Mouse (Mus musculus) kidney, adult 9 months (tissue): Measurements from ENCODE around the gene Ap1s2.

ENCODE experiments used
- DNase-seq: peaks from one replicate; pipeline ENCODE4 v3.0.0; 2022

Gene Ap1s2

DNA sequence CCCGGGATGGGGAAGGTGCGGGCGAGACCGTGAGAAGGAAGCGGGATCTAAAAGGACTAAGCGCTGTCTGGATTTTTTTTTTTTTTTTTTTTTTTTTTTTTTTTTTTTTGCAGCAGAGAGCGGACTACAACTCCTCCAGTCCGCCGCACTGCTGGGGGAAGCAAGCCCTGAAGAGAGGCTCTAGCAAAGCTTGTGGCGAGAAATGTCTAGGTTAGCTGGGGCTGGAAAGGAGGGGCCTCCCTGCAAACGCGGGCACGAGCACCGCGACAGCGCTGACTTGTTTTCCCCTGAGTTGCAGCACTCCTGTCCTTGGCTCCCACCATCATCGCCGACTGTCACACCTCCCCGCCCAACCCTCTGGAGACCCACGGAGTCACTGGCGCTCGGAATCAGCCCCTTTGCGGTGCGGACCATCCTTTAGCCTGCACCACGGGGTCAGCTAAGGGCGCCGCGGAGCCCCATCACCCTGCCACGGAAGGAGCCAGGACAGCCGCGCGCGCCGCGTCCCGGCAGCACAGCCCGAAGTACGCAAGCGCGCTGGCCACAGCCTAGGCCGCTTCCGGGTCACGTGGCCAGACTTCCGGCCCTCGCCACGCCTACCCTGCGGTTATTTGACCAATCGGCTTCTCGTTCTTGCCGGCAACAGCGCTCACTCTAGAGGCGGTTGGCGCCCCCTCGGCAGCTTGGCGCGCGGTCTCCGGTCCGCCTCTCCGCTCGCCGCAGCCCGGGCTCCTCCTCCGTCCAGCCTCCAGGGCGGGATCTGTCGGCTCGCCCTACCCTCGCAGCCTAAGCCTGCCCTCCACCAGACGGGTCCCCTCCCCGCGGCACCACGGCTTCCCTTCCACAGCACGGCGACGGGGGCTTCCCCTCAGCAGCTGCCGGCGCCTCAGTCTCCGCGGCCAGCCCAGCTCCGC is at the start of gene Ap1s2:
Gene Ap1s2 (plus strand): TSS at position 681 of the 914 bp plus-strand sequence.
- peak; percentile 96 for DNase-seq

DNA sequence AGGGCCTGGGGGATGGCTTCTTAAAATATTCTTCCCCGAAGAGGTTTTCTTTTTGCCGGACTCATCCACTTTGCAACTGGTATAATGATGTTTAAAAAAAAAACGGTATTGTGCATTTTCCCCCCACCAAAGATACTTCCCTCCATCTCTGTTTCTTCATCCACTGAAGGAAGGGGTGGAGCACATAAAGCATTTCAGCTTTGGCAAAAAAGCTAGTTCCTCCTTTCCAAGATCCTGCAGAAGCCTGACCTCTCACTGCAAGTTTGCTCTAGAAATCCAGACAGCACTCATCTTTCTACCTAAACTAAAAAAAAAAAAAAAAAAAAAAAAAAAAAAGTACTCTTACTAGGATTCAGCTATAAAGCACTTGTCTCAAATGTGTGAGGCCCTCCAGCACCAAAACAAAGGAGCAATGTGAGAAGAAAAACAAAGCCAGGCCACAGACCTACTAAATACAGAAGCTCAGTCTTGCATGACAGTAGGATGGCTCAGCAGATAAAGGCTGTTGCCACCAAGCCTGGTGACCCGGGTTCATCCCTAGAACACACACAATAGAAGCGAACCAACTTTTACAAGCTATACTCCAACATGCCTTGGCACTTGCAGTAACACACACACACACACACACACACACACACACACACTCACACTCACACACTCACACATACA is 41.0 kb upstream of the Ap1s2 start:
- DNase-seq: no peak

DNA sequence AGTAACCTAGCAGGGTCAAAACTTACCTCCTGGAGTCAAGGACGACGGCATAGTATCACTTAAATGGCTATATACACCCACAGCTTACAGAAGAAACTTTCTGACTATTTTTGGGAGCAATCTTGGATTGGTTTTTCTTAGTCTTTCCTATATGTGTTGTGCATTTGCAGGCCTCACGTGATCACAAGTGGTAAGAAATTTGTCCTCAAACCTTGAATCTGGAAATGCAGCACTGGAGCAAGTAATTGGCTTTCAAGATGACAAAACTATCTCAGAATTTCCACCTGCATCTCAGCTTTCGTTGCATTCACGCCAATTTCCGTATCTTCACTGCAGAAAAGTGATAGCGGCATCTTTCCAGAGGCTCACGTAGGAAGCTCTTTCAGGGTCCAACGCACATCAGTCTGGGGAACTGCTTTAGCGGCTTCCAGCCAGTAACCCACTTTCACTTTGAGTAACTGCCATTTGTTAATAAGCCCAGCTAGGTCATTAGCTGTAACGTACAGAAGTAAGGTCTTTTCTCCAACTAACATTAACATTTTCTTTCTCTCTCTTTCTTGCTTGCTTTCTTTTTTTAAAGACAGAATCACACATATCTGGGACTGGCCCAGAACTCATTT is 40.0 kb upstream of the Ap1s2 start:
- no peak for DNase-seq

DNA sequence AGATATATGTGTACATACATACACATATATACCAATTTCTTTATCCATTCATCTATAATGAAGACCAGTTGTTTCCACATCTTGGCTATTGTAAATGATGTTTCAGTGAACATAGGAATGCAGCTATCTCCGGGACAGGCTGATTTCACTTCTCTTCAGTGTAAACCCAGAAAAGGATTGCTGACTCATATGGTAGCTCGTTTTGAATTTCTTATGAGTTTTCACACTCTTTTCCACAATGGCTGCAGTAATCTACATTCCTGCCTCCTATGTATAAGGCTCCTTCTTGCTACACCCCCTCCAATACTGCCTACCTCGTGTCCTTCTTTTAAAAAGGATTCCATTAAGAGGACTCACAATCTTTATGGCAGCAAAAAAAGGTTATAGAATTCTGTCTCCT is 32.9 kb upstream of the Ap1s2 start:
- no peak for DNase-seq

DNA sequence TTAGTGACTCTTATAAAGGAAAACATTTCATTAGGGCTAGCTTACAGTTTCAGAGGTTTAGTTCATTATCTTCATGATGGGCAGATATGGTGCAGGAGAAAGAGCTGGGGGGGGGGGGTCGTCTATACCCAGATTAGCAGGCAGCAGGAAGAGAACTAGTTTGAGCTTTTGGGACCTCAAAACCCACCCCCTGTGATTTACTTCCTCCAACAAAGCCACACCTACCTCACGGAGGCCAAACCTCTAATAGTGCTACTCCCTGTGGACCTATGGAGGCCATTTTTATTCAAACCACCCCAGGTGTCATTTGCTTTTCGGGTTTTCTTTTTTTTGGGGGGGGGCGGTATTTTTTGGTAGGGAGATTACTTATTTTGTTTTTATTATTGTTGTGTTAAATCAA is 32.2 kb upstream of the Ap1s2 start:
- DNase-seq: no peak

DNA sequence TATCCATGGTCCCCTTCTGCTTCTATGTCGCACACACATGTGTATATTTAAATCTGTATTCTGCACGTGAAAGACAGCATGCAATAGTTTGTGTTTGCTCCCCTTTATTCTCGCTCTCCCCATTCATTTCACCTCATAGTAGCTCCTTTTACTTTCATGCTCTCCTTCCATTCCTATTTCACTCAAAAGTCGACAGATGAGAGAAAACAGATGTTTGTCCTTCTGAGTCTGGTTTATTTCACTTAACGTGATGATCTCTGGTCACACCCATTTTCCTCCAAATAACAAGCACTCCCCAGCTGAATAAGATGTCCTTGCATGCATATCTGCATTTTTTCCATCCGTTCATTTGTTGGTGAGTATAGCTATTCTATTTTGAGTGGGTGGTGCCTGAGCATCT is 29.8 kb upstream of the Ap1s2 start:
- DNase-seq: no peak

DNA sequence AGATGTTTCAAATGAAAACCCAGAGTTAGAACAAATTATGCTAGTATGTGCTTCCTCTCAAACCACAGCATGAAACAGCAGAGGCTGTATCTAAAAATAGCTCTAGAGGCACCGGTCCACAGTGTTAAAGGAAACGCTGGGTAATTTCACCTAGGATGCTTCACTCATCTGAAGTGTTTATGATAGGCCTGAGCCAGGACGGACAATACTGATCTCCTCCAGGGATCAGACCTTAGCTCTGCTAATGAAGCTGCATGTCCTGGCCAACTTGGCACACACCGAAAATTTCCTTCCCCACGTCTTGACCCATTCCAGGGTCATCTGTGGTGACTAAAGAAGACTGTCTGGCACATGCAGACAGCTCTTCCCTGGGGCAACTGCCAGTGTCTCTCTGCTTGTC is 29.4 kb upstream of the Ap1s2 start:
- peak; percentile 2 for DNase-seq

DNA sequence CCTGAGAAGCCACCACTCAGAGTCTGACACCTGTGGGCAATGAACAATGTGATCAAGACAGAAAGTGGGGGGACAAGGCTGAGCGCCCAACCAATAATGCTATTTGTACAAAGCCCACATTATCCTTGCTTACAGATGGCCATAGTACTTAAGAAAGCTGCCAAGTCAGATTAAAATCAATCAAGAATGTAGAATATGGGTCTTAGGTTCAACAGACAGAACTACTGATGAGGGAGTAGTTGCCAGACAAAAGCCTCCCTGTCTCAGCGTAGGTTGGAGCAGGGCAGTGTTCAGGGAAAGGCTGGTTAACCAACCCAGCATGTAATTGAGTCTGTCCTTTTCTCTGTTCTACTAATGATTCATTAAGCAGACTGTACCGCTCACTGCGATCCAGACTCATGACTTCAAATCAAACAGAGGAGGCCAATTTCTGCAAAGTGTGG is 23.3 kb upstream of the Ap1s2 start:
- no peak for DNase-seq

DNA sequence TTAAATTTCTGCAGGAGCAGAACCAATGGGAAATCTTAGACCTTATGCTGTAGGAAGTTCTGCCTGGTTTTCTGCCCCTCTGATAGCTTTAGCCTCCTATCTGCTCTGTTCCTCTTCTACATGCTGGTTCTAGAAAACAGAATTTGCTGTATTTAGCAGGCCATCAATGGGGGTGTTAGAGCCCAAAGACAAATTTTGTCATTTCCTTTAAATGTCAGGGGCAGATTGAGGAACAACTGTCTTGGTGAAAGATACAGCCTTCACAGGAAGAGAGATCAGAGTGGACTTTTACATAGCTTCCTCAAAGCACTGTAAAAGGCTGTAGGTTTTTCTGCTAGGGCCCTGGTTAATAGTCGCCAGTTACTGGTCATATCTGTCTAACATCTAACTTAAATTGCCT is 11.5 kb upstream of the Ap1s2 start:
- DNase-seq: no peak

DNA sequence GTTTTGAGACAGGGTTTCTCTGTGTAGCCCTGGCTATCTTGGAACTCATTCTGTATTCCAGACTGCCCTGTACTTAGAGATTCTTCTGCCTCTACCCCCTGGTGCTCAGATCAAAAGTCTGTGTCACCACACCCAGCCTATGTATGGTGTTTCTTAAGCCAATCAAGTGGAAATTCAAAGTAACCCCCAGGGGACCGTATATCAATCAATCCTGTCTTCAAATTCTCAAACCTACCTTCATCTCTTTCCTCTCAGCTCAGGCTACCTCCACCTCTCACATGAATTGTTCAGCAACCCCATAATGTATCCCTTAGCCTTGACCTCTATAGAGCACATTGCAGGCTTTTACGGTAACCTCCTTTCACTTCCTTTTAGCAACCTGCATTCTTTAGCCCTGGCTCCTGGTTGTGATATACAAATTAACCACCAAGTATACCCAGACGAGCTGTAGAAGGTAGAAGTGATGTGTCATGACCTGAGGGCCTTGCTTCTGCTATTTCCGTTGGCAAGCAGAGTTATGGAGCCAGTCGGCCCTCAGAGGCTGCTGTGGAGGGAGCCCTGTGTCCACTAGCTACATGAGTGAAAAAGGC is 9.3 kb upstream of the Ap1s2 start:
- DNase-seq: no peak

DNA sequence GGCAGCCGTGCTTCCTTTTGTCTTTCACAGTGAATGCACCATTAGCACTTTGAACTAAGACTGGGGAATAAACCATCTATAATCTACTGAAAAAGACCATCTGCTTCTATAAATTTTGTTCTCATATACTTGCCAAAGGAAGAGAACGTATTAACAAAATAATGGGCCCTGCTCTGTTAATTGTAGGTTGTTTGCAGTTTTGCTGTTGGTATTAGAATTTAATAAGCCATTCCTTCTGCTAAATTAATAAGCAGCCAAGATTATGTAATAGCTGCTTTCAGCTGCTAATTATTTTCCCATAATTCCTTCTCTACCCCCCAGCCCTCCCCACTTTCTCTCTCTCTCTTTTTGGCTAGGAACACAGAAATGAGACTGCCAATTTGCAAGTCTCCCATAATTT is 2.0 kb upstream of the Ap1s2 start:
- no peak for DNase-seq

DNA sequence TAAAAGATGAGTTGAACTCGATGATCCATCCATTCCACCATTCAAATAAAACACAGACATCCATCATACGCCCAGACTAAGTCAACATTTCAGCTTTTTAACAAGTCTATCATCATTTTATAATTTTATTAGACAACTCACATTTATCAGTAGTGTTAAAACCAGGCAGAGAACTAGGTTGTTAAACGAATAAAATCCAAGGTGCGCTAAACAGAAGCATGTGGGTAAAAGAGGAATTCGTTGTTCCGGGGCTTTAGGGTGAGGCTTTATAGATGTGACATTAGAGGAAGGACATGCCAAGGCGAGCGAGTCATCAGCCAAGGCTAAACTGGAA is 847 bp upstream of the Ap1s2 start:
- no peak for DNase-seq

DNA sequence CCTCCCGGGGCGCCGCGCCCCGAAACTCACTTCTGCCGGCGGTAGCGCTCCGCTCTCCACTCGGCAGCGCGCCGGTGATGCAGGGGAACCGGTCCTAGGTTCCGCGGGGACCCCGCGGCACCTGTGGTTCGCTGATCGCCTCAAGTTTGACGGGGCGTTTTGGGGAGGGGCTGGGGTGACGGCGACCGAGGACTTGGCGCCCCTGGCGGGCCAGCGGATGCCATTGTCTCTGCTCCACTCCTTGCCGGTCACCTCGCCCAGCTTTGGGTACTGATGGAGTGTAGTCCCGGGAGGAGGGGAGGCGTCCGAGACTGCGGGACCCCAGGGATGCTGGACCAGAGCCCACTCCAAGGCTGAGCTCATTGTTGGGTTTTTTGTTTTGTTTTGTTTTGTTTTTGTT is 564 bp downstream of the Ap1s2 start:
- DNase-seq: peak; percentile 22

DNA sequence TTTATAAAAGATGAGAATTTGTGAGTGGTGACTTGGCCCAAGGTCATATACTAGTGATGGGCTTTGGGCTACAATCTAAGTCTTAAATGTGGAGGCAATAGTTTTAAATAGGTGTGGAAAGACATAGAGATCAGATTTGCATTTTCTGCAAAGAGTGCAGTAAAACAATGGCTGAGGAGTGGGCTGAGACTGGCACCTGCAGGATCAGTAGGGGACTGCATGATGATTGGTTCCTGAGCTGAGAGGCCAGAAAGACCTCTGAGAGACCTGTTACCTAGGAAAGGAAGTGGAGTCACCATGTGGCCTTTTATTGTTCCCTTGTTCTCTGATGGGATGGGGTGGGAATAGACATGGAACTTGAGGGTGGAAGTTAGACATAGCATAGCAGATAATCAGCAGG is 4.0 kb downstream of the Ap1s2 start:
- peak; percentile 4 for DNase-seq

DNA sequence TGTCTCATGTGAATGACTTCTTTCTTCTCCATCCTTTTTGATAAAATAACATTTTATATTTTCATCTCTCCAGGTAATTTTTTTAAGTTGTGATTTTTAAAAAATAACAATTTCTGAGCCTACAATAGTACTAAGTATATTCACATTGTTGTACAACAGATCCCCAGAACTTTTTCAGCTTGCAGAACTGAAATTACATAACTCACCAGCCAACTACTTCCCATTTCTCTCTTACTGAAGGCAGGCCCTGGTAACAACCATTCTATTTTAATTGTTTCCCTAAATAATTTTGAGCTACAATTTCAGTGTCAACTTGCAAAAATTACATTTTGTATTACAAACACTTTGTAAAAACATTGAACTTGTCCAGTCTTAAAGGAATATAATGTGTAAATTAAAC is 20.7 kb downstream of the Ap1s2 start:
- no peak for DNase-seq

DNA sequence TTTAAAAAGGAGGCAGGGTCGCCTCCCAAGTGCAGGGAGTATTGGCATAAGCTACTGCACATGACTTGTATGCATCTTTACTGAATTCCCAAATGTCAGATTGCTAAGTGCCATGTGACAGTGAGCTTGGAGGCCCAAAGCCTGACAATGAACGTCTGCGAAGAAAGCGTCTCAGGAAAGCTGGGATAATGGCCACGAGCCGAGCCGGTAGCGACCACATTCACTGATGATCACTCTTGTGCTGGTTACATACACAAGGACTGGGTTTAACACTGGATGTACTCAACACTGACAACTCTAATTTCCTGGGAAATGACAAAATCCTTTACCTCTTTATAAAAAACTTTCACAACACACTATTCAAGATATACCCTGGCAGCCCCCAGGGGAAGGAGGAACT is 25.9 kb downstream of the Ap1s2 start:
- DNase-seq: no peak

DNA sequence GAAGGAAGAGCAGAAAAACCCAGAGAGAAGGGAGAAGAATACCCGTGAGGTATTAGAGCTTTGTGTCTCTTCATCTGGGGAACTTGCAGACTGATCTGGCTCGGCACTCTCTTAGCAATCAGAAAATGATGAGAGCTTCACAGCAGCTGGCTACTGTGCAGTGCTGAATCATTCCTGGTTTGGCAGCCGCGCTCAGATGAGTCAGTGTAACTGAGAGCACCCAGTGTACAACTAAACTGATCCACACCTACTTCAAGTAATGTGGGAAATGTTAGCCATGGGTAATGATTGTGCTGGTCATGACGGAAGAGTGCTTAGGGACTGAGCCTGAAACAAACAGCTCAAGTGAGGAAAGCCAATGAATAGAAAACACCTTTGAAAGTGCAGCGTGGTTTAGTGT is 29.8 kb downstream of the Ap1s2 start:
- DNase-seq: no peak

DNA sequence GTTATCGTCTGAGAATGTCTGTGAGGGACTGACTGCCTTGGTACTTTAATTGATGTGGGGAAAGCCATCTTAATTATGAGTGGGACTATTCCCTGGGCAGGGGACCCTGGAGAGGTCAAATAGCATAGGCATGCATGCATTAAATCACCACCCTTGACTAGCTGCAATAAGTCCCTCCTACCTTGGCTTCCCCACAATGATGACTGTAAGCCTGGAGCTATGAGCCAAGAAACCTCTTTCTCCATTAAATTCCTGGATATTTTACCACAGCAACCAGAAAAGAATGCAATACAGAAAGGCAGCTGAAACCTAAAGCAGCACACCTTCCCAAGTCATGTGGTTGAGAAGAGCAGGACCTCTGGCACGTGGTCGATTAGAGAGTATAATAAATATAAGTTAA is 35.6 kb downstream of the Ap1s2 start:
- DNase-seq: no peak

DNA sequence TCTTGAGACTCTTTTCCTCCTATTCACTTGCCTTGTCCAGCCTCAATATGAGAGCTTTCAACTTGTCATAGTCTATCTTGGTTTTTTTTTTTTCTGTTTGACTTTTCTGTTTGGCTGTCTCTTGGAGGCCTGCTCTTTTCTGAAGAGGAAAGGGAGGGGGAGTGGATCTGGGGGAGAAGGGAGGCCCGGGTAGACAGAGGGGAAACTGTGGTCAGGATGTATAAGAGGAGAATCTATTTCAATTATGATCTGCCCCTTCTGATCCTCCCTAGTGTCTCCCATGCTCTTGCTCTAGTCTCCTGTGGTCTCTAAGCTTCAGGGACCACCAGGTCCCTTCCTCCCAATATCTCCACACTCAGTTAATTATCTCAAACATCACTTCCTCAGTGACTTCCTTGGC is 42.8 kb downstream of the Ap1s2 start:
- DNase-seq: no peak

DNA sequence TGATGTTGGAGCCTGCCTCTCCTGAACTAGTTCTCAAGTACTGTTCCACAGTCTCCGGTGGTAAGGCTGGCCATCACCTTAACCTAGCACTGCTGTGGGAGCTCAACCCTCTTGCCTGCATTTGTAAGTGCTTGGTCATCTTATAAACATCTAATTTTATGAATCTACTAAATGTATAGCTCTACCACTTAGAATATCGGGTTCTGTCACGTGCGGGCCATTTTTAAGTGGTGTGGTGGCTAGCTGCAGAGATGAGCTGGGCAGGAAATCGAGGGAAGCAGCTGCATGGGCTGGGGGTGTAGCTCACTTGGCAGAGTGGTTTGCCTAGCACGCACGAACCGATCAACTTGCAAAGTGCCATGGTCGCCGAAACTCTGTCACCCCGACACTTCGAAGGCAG is 48.6 kb downstream of the Ap1s2 start:
- DNase-seq: no peak

DNA sequence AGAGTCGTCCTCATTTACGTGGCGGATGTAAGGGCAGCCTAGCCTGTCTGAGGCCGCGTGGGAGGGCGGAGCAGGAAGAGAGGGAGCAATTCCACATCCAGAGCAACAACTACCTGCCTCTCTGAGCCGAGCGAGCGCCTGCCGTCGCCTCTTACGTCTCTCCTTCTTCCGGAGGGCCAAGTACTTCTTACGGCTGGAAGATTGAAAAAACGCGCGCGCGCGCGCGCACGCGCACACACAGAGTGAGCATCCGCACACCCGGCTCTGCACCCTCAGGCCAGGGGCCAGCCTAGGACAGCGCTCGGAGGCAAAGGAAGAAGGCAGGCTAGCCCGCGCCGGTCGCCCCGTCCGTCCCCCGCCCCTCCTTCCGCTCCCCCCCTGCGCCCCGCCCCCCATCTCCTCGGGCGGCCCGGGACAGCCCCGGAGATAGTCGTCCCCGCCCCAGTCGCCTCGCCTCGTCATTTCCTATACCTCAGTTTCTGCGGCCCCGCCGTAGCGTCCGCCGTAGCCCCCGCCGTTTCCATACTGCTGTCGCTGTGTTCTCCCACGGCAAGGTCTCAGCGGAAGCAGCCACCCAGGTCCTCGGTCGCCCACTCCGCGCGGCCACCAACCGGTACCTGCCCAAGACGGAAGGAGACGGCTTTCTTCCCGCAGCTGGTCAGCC is 49.1 kb downstream of the Ap1s2 start:
- DNase-seq: peak; percentile 64

DNA sequence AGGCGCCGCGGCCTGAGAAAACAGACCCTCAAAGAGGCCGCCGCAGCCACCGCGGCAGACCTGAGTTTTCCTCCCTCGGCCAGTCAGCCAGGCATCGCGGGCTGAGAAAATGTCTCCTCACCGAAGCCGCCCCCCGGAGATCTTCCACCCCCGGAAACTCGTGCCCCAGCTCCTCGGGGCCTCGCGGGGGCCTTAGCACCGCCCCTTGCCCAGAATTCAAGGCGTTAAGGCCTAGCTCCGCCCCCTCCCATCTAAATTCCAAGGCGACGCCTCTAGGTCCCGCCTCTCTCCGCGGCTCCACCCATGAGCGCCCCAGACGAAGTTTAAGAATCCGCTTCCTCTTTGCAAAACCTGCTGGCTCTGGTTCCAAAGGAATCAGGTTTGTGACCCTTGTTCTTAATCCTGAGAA is 49.7 kb downstream of the Ap1s2 start, which contains the start of gene Zrsr2:
Gene Zrsr2 (minus strand): TSS at position 195 of the 409 bp plus-strand sequence.
- DNase-seq: peak; percentile 94

DNA sequence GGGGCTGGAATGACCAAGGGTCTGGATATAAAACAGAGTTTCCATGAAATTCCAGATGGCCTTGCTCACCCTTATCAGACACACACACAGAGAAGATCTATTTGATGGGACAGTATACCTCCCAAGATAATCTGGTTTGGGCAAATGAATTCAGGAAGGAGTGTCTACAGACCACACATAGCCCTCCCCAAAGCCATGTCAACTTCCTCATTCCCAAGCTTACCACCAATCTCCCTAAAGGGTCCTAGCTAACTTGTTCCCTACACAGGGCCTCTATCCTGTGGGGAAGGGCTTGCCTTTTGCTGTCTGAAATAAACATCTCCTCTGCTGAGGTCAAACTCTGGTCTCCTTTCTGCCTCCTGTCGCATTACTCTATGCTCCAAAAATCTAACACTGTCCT is 72.3 kb downstream of the Ap1s2 start:
- no peak for DNase-seq
